Mouse (Mus musculus) hindbrain, embryonic 15.5 days (tissue): ENCODE measurements around the gene Atp5j. TPM values are rescaled to one million over a fixed set of nuclear protein-coding genes. Genes with fewer than 3 reads are reported as not detected.
A peak's percentile ranks its signal among the peaks of the same experiment; 100 is the strongest.

Experiments
- ATAC-seq: fragments of 200-750 bp; cut with Nextera tagmentation; 2 replicates; pipeline ENCODE4 v1.8.0; 2017; ENCODE audit warnings: low read depth, moderate number of reproducible peaks, moderate TSS enrichment; ENCODE audit not compliant: low FRiP score
- H3K27ac ChIP-seq: fragments of 300-500 bp; sonication (generic); replicated peaks from 2 replicates; pipeline ENCODE4 v1.5.1; 2015; ENCODE audit warnings: mild to moderate bottlenecking, inconsistent platforms
- H3K27me3 ChIP-seq: fragments of 300-500 bp; sonication (generic); 2 replicates; pipeline ENCODE4 v1.6.1; 2015; ENCODE audit warnings: control low read depth, inconsistent platforms
- H3K36me3 ChIP-seq: fragments of 300-500 bp; sonication (generic); 2 replicates; pipeline ENCODE4 v1.6.1; 2015; ENCODE audit warnings: control low read depth, inconsistent platforms
- H3K4me1 ChIP-seq: fragments of 300-500 bp; sonication (generic); replicated peaks from 2 replicates; pipeline ENCODE4 v1.6.1; 2015; ENCODE audit warnings: control low read depth, inconsistent platforms
- H3K4me2 ChIP-seq: fragments of 300-500 bp; sonication (generic); 2 replicates; pipeline ENCODE4 v1.6.1; 2015; ENCODE audit warnings: moderate library complexity, mild to moderate bottlenecking, inconsistent platforms
- H3K4me3 ChIP-seq: fragments of 300-500 bp; sonication (generic); 2 replicates; pipeline ENCODE4 v1.5.1; 2015; ENCODE audit warnings: mild to moderate bottlenecking, inconsistent platforms
- H3K9ac ChIP-seq: fragments of 300-500 bp; sonication (generic); 2 replicates; pipeline ENCODE4 v1.6.1; 2015; ENCODE audit warnings: inconsistent platforms
- H3K9me3 ChIP-seq: fragments of 300-500 bp; sonication (generic); 2 replicates; pipeline ENCODE4 v1.6.1; 2016; ENCODE audit warnings: control low read depth, inconsistent platforms
- WGBS: fragments of 180-500 bp; shearing (Covaris S2); methylation state at CpG from one replicate; pipeline ENCODE4 v1.1.7; 2015; 5-methylcytosine and 5-hydroxymethylcytosine counted together
- polyA plus RNA-seq: library from polyadenylated mRNA; unstranded; fragments of >200 nt; fragmentation: Nextera tagmentation; extraction: Ambion mirVana; gene quantifications from 2 replicates; pipeline ENCODE4 v1.2.1, GENCODE M21; 2015

Atp5j gene
- polyA plus RNA-seq, 1 experiment from 2014 or later, result 767 TPM

DNA sequence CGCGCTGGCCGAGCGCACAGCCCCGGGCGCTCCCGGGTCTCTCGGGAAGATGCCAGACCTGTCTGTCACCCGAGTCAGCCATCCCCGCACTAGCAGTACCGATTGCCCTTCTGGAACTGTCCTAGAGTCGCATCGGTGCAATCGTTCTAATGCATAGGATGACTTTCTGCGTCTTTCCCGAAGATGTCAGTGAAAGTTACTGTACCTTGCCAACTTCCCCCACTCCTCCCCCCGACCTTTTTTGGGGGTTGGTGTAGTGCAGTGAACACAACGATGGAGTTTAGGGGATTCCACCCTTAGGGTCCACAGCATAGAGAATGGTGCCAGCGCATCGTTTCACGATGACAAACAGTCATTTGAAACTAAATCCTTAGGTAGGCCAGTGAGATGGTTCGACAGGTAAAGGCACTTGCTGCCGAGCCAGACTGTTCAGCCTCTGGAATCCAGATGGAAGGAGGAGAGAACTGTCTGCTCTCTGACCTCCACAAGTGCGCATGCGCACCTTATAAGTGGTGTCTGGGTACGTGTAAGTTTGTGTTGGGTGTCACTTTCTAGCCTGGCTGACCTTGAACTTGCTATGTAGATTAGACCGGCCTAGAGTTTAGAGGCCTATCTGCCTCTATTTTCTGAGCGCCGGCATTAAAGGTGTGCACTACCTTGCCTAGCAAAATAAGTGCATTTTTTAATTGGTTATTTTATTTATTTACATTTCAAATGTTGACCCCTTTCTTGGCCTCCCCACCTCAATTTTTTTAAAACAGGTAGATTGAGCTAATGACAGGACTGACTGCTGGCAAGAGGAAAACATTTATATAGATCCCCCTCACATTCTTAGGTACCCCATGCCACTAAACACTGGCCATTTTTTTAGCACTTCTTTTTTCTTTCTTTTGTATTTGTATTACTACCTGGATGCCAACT, 658 bp upstream of the Atp5j start:
- no peaks in the 10 kb centered on the region for H3K9me3 ChIP-seq
- peaks cover 41% of the 10 kb centered on the region for H3K4me1 ChIP-seq
- H3K4me3 ChIP-seq, result peak overlapping the region; percentile 96
- peak; percentile 53; the same call in 1 of the 2 replicates for ATAC-seq
- H3K27ac ChIP-seq, result peak overlapping the region; percentile 95
- 9% methylated on average over 29 of the region's 29 CpGs for WGBS
- no peaks in the 10 kb centered on the region for H3K27me3 ChIP-seq
- peaks cover 13% of the 10 kb centered on the region for H3K36me3 ChIP-seq
- H3K4me2 ChIP-seq, result peak overlapping the region; percentile 77
- H3K9ac ChIP-seq, result peak overlapping the region; percentile 95

DNA sequence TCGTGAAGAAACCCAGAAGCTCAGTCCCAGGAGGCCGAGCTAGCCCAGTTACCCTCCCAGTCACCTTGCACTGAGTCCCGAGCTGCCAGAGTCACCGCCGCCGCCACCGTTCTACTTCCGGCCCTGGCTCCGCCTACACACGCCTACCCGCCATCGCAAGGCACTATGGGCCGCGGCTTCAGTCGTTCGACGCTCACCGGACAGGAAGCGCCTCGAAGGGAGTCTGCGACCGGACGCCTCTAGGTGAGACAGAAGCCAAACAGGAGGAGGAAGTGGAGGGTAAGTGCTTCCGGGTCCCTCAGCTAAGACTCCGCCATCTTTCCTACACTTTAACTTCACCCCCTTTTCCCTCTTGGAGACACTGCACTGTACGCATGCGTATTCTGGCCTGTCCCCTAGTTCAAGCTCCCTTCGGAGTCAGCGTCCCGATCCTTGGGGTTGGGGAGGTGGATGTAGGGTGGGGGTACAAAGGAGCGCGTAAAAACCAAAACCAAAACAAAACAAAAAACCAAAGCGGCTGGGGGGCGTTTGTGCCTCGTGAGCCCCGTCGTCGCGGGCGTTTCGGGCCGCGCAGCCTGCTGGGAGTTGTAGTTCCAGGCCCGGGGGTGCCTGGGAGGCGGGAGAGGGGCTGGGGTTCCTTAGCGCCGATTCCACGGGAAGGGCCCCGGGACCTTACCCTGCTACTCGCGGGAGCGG, 532 bp downstream of the Atp5j start, which contains the start of gene Gabpa:
Gabpa (plus strand) TSS at position 181 of the 696 bp plus-strand sequence.
- Histone ChIP-seq H3K9ac (peak within 1 kb of the TSS; percentile 95), H3K27me3 (no peaks in the 10 kb centered on the region), H3K4me3 (peak within 1 kb of the TSS; percentile 96), H3K36me3 (peaks cover 16% of the 10 kb centered on the region), H3K4me1 (peaks cover 41% of the 10 kb centered on the region), H3K4me2 (peak within 1 kb of the TSS; percentile 77), H3K9me3 (no peaks in the 10 kb centered on the region), H3K27ac (peak within 1 kb of the TSS; percentile 95)
- ATAC-seq, result peak; percentile 97
- WGBS, result under 1% methylated on average over 52 of the region's 52 CpGs

DNA sequence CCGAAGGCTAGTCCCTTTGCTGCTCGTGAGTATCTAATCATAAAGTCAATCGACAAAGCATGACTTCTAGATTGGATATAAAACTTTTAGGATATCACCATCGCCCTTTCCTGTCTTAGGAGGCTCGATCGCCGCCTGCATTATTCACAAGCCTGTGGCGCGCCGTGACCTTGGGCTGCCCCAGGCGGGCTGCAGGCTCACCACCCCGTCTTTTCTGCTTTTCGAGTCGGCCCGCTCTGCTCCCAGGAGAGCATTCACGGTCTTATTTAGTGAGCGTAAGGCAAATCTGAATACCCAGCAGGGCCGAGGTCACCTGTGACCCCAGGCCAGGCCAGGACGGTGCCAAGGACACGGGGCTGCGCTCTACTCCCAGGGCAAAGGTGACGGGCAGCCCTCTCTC, 1.1 kb downstream of the Atp5j start:
- ATAC-seq, result no peak
- Histone ChIP-seq H3K9me3 (no peaks in the 10 kb centered on the region), H3K4me2 (peak overlapping the region; percentile 77), H3K27me3 (no peaks in the 10 kb centered on the region), H3K27ac (peak overlapping the region; percentile 95), H3K9ac (peak overlapping the region; percentile 95), H3K4me3 (peak overlapping the region; percentile 96), H3K4me1 (peaks cover 41% of the 10 kb centered on the region), H3K36me3 (peaks cover 17% of the 10 kb centered on the region)
- WGBS, result under 1% methylated on average over 22 of the region's 22 CpGs

DNA sequence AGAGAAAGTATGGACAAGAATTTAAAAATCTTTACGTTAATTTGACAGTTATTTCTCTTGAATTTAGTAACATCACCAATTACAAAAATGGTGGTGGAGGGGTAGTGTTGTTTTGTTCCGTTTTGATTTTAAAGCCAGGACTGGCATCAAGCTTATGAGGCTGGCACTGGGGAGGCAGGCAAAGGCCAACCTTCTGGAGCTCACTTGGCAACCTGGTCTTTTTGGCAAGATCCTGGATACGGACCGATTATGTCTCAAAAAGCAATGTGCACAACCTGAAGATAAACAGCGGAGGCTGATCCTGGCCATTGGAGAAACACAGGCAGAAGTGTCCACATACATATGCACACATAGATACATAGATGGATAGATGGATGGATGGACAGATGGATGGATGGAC, 2.7 kb downstream of the Atp5j start:
- Histone ChIP-seq H3K9ac (no peak overlapping the region), H3K4me3 (no peak overlapping the region), H3K9me3 (no peaks in the 10 kb centered on the region), H3K27me3 (no peaks in the 10 kb centered on the region), H3K27ac (no peak overlapping the region), H3K4me2 (no peak overlapping the region), H3K36me3 (peaks cover 30% of the 10 kb centered on the region), H3K4me1 (peaks cover 41% of the 10 kb centered on the region)
- ATAC-seq, result no peak
- WGBS, result 86% methylated on average over 5 of the region's 5 CpGs

DNA sequence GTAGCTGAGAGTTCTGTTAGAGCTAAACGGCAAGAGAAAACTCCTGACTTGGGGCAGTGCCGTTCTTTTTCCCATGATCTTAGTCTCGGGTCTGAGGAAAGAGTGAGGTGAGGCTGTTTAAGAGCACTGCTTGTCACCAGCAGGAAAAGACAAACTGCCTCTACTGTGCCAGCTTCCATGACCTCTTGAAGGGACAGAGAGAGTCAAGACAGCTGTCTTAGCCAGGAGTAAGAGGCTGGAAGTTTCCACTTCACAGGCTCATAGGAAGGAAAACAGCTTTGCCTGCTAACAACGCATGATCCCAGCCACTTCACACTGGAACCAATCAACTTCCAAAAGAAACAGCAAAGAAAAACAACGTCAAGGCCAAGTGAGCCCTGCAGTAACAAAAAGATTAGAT, 3.7 kb downstream of the Atp5j start:
- Histone ChIP-seq H3K4me2 (no peak overlapping the region), H3K4me3 (no peak overlapping the region), H3K9me3 (no peaks in the 10 kb centered on the region), H3K4me1 (peaks cover 31% of the 10 kb centered on the region), H3K9ac (no peak overlapping the region), H3K27ac (no peak overlapping the region), H3K27me3 (no peaks in the 10 kb centered on the region), H3K36me3 (peaks cover 40% of the 10 kb centered on the region)
- no peak for ATAC-seq
- 88% methylated on average over 5 of the region's 5 CpGs for WGBS

DNA sequence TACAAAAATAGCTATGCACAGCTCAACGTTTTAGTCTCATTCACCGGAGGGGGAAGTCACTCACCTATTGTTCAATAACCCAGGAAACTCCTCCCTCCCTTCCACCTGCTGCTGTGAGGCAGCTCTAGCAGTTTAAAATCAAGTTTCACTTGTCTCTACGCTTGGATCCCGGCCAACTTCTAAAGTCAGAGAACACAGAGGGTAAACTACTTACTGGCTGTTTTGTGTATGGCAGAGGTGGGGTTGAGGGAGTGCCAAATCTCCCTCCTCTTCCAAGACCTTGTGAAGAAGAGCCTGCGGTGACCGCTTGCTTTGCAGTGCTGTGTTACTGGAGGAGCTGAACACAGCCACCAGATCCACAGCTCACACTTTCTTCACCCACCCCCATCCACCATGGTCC, 10.4 kb downstream of the Atp5j start:
- Histone ChIP-seq H3K4me2 (no peak overlapping the region), H3K9me3 (no peaks in the 10 kb centered on the region), H3K4me1 (no peaks in the 10 kb centered on the region), H3K27ac (no peak overlapping the region), H3K9ac (no peak overlapping the region), H3K27me3 (no peaks in the 10 kb centered on the region), H3K4me3 (no peak overlapping the region), H3K36me3 (peaks cover 53% of the 10 kb centered on the region)
- WGBS, result 57% methylated on average over 6 of the region's 6 CpGs
- ATAC-seq, result peak; percentile 56; the same call in 1 of the 2 replicates

DNA sequence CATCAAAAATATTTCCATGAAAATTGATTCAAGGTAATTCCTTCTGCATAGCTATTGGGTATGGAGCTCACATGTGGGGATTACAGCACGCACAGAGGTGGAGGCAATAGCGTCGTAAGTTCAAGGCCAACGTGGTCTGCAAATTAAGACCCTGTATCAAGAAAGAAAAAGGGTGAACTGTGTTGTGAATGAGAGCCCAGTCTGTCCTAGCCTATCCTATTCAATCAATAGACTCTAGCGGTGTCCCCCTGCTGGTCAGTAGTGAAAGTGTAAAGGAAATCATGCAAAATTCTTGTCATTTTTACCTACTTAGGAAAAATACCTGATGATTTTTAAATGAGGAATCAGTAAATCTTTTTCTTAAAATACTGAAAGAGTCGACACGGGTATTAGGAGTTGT, 18.0 kb downstream of the Atp5j start:
- no peak overlapping the region for H3K4me2 ChIP-seq
- WGBS, result 40% methylated on average over 7 of the region's 7 CpGs
- ATAC-seq, result peak; percentile 68

DNA sequence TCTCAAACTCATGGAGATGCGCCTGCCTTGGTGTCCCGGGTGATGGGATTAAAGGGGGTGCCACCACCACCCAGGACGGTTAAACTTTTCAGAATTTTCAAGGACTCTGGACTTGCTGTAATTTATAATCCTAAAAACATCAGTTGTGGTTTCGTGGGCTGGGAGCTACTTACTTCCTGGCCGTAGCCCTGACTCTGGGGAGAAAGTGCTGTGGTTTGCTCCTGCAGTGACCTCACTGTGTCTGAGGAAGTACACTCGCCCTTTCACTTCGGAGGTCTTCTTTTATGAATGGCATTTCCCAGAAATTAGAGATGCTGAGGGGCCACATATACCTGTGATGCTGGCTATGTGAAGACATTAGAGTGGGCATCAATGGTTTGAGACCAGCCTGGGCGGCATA, 20.9 kb downstream of the Atp5j start:
- 88% methylated on average over 8 of the region's 8 CpGs for WGBS
- H3K4me1 ChIP-seq, result no peaks in the 10 kb centered on the region
- ATAC-seq, result no peak
- no peak overlapping the region for H3K27ac ChIP-seq
- no peak overlapping the region for H3K4me2 ChIP-seq
- no peaks in the 10 kb centered on the region for H3K9me3 ChIP-seq
- no peak overlapping the region for H3K9ac ChIP-seq
- no peak overlapping the region for H3K4me3 ChIP-seq
- H3K36me3 ChIP-seq, result no peaks in the 10 kb centered on the region
- no peaks in the 10 kb centered on the region for H3K27me3 ChIP-seq

More for the DNA sequence above, 18.0 kb downstream of the Atp5j start:
- Histone ChIP-seq H3K4me1 (no peaks in the 10 kb centered on the region), H3K9me3 (no peaks in the 10 kb centered on the region), H3K27ac (no peak overlapping the region), H3K36me3 (peaks cover 3% of the 10 kb centered on the region; the same call in 1 of the 2 replicates), H3K9ac (no peak overlapping the region), H3K4me3 (no peak overlapping the region), H3K27me3 (no peaks in the 10 kb centered on the region)

DNA sequence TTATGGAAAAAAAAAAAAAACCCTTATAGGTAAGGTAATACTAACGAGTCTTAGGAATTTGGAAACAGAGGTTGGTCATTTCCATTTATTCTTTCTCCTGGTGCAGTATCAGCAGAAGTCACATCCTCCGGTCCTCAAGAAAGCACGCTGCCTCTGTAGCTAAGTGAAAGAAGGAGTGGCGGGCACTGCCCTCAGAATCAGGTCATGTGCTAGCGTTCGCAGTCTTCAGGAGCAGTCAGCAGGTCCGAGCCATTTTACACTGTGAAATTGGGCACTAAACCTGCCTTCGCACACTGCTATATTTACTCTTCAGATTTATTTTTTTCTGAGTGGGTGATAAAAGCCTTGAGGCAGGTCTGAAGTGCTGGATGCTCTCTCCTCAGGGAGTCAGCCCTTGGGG, 21.6 kb downstream of the Atp5j start:
- H3K27me3 ChIP-seq, result no peaks in the 10 kb centered on the region
- no peak overlapping the region for H3K9ac ChIP-seq
- 88% methylated on average over 8 of the region's 8 CpGs for WGBS
- H3K36me3 ChIP-seq, result no peaks in the 10 kb centered on the region
- ATAC-seq, result no peak
- no peaks in the 10 kb centered on the region for H3K4me1 ChIP-seq
- no peak overlapping the region for H3K4me3 ChIP-seq
- H3K9me3 ChIP-seq, result no peaks in the 10 kb centered on the region
- no peak overlapping the region for H3K27ac ChIP-seq
- no peak overlapping the region for H3K4me2 ChIP-seq

DNA sequence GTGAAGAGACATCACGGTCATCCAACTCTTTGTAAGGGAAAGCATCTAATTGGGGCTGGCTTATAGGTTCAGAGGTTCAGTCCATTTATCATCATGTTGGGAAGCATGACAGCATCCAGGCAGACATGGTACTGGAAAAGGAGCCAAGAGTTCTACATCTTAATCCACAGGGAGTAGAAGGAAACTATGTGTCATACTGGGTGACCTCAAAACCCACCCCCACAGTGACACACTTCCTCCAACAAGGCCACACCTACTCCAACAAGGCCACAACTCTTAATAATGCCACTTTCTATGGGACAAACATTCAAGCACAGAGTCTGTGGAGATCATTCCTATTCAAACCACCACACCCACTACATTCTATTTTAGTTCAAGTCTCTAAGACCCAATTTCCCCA, 25.2 kb downstream of the Atp5j start:
- no peak overlapping the region for H3K4me3 ChIP-seq

DNA sequence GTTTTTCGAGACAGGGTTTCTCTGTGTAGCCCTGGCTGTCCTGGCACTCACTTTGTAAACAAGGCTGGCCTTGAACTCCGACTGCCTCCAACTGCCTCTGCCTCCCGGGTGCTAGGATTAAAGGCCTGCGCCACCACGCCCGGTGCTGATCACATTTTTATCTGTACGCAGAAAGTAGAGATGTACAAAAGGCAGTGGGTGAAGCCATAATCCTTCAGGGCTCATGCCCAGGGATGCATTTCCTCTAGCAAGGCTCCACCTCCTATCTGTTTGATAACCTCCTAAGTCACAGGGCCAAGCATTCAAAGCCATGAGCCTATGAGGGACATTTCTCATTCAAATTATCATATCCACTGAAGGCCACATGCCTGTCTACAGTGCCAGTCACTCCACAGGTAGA, 27.6 kb downstream of the Atp5j start:
- Histone ChIP-seq H3K27me3 (no peaks in the 10 kb centered on the region), H3K4me3 (no peak overlapping the region), H3K36me3 (0 out of 2 replicates have a peak, but pooled peaks cover 3% of the 10 kb centered on the region), H3K9ac (no peak overlapping the region), H3K27ac (no peak overlapping the region), H3K9me3 (no peaks in the 10 kb centered on the region), H3K4me2 (no peak overlapping the region), H3K4me1 (no peaks in the 10 kb centered on the region)
- 97% methylated on average over 7 of the region's 7 CpGs for WGBS
- no peak for ATAC-seq

More for the DNA sequence above, 25.2 kb downstream of the Atp5j start:
- Histone ChIP-seq H3K4me1 (no peaks in the 10 kb centered on the region), H3K9me3 (no peaks in the 10 kb centered on the region), H3K9ac (no peak overlapping the region), H3K36me3 (0 out of 2 replicates have a peak, but pooled peaks cover 3% of the 10 kb centered on the region), H3K27ac (no peak overlapping the region), H3K4me2 (no peak overlapping the region), H3K27me3 (no peaks in the 10 kb centered on the region)
- WGBS, result 92% methylated on average over 1 of the region's 1 CpGs
- ATAC-seq, result no peak

DNA sequence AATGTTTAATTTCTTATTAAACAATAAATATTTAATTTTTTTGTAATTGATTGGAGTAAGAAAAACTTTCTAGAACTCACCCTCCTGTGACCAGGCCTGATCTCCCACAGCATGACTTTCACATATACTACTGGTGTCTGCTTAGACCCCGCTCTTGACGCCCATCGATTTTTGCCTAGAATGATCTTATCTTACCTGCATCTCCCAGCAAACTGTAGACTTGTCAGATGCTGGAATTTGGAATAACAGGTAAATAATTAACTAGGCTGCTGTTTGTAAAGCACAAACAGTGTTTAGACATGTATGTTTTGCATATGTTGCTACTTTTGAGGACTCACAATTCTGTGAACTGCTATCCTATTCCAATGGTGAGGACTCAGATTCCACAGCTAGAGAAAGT, 29.2 kb downstream of the Atp5j start:
- H3K4me2 ChIP-seq, result no peak overlapping the region
- H3K36me3 ChIP-seq, result 0 out of 2 replicates have a peak, but pooled peaks cover 3% of the 10 kb centered on the region
- no peaks in the 10 kb centered on the region for H3K4me1 ChIP-seq
- no peak for ATAC-seq
- WGBS, result 97% methylated on average over 3 of the region's 3 CpGs
- no peak overlapping the region for H3K9ac ChIP-seq
- H3K9me3 ChIP-seq, result no peaks in the 10 kb centered on the region
- H3K4me3 ChIP-seq, result no peak overlapping the region
- H3K27ac ChIP-seq, result no peak overlapping the region
- no peaks in the 10 kb centered on the region for H3K27me3 ChIP-seq
